Mouse (Mus musculus) testis, postnatal 14 days (tissue): Measurements from ENCODE around the gene B830017H08Rik.

ENCODE experiments used
- DNase-seq: peaks from one replicate; pipeline ENCODE4 v3.0.0; 2021; ENCODE audit warnings: low spot score

B830017H08Rik gene

DNA sequence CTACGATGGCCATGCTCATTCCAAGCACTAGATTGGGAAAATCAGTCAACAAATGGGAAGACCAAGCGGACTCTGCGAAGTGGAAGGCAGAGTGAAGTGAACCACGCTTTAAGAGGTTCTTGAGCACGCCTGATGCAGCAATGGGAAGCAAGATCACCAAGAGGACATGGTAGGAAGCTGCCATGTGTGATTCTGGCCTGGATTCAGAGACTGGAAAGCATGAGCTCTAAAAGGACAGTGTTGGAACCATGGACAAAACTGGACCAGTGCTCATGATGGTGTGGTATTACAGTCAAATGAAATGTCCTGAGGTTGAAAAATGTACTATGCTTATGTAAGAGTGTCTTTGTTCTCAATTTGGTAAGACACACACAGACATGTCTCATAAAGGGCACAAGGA, 18.4 kb downstream of the B830017H08Rik start:
- DNase-seq: no peak

DNA sequence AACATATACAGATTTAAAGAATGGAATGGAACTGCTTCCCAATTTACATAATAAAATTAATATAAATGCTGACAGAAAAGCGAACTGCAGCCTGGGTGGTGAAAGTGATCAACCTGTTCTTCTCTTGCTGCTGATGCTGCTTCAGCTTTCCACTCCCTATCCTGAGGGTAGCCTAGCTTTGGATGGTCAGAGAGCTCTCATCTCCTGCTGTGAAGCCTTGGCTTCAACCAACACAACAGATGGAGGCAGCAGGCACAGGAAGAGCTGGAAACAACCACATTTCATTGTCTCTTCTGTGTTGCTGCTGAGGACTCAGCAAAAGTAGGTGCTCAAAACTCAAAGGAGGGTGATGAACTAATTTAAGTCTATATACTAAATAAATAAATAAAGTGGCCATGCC, 18.9 kb downstream of the B830017H08Rik start:
- no peak for DNase-seq

DNA sequence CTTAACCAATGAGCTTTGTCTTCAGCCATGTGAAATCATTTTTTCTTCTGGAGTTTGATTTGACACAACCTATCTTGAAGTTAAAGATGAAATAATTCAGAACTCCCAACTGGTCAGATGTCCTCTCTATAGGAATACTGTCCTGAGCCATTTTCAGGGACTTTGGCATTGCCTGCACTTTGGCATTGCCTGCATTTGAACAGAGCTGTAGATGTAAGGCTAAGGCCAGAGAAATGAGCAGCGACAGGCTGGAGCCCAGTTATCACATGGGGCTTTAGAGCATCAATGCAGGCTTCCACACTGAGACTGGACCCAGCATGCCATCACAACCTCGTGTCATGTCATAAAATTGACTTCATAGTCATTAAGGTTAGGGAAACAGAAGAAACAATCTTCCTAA, 20.3 kb downstream of the B830017H08Rik start:
- DNase-seq: no peak

DNA sequence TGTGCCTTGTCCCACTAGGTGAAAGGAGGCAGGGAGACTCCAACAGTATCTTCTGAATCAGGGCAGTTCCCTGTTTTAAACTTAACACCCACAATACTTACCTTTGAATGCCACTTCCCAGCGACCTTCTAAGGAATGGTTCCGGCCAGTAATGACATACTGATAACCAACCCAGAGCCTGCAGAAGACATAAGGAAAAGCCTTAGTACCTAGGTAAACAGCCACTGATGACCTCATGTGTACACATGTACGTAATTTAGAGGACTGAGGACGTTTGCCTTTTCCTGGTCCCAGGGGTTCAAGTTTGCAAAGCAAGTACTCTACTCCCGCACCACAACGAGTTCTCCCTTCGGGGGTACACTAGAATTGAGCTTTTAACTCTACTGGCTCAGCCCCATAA, 24.2 kb downstream of the B830017H08Rik start:
- no peak for DNase-seq

DNA sequence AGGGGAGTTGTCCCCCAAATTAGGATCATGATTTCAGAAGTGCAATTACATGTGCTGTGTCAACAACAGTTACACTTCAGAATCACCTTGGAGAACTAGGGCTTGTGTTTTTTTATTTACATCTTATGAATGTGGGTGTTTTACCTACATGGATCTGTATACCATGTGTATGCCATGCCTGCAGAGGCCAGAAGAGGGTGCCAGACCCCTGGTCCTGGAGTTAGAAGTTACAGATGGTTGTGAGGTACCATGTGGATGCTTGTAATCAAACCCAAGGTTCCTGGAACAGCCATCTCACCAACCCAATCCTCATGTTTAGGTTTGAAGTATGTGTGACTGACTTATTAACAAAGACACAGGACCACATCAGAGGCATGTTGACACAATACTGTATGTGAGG, 25.7 kb downstream of the B830017H08Rik start:
- no peak for DNase-seq

DNA sequence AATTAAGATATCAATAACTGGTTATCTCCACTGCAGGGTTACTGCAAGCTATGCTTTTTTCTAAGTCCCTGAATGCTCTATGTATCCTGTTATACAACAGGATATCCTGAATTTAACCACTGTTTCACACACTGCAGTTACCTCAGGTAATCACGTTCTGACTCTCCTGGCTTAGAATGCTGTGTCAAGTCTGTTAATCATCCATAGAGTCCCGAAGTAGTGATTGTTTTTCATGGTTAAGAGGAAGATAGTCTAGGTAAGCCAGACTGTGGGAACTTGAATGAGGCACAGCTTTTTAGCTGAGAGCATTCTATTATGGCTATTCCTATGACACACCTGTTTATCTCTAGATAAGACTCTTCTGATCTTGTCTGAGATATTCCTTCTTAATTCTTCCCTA, 32.4 kb downstream of the B830017H08Rik start:
- no peak for DNase-seq

DNA sequence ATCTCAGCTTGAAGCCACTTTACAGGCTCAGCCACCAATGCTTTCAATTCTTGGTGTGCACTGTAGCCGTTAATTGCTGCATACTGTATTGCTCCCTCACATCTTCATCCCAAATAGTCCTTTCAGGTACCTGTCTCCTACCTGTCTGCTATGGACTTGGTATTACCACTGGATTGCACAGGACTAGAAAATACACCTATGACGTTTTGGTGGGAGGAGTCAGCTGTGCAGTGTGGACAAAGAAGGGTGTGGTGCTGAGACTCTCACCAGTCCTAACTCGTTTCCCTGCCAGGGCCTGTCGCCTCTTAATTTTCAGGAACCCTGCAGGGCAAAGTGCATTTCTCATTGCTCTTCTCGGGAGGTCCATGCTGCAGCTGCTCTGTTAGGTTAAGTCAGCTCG, 32.8 kb downstream of the B830017H08Rik start:
- no peak for DNase-seq

DNA sequence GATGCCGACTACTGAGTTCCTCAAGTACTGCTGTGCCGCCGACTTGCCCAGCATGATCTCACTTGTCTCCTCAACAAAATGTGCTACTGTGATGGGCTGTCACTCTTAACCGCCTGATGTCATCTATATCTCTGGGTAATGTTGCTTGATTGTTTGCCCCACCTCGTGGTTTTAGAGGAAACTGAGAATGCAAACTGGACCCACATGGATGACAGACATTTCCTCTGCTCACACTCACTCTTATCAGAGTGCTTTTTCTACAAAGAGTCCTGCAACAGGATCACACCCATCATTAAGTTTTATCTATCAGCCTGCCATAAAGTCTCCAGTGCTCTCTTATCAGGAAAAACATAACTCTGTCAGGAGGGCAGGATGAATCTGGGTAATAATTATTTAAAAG, 38.3 kb downstream of the B830017H08Rik start:
- DNase-seq: no peak

DNA sequence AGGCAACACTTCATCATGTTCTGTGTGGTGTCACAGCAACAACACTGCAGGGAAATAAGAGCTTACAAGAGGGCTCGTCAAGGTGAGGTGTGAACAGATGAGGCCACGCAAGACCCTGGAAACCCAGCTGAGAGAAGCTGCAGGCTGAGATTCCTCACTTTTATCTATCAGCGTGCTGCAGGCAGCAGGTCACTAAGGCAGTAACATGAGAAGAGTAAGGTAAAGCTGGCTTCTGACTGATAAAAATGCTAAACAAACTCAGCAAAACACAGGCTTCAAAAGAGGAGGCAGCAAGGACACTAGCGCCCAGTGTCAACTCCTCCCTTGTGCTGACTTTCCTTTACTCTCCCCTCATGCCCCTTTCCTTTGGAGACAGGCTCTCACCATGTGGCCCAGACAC, 40.1 kb downstream of the B830017H08Rik start:
- no peak for DNase-seq

DNA sequence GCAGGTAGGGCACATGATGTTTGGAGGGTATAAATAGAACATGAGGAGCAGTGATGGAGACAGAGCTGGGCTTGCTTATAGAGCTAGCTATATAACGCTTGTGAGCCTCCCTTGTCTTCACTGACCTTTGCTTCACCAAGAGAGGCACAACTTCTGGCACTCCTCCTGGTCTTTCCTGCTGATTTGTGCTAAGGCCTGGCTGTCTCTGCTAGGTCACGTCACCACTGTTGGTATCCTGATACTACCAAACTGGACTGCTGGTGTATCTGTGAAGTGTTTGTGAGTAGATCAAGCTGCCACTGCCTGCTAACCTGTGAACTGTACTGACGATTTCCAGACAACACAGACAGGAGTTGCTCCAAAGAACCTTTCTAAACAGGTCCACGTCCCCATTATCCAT, 42.3 kb downstream of the B830017H08Rik start:
- no peak for DNase-seq

DNA sequence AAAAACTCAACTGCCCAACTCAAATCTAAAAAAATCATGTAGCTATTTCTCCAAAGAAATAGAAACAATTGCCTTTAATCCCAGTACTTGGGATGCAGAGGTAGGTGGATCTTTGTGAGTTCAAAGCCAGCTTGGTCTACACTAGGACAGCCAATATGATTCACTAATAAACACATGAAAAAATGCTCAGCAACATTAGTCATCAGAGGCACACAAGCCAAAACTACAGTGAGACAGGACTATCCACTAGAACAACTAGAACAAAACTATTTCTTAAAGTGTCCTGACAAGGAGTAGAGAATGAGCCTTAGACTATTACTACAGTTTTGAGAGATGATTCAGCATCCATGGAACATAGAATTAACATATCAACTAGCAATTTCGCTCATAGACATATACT, 43.2 kb downstream of the B830017H08Rik start:
- DNase-seq: no peak

DNA sequence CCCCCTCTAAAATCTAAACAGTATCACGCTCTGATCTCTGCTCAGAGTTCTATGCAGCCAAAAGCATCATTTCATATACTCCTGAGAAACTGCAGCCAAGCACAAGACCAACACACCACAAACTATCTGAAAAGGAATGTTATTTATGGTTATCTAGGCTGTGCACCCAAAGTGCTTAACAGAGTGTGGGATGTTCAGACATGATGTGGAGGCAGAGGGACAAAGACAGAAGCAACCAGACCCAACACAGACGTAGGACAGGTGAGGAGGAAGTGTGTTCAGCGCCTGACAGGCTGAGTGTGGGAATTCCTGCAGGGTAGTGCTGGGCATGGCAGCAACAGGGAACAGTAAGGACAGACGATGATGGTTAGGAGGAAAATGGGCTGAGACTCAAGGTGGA, 46.6 kb downstream of the B830017H08Rik start:
- no peak for DNase-seq

DNA sequence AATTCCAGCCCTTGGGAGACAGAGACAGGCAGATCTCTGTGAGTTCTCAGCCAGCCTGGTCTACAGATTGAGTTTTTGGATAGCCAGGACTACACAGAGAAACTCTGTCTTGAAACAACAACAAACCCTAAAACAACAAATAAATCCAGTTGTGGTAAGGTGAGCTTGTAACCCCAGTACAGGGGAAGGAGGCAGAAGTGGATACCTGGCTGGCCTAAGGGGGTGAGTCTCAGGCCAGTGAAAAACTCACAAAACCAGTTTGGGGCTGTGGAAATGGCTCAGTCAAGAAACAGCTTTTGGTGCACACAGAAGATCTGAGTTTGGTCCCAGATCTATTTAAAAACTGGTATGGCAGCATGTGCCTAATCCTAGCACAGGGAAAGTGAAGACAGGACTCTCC, 49.3 kb downstream of the B830017H08Rik start:
- no peak for DNase-seq

DNA sequence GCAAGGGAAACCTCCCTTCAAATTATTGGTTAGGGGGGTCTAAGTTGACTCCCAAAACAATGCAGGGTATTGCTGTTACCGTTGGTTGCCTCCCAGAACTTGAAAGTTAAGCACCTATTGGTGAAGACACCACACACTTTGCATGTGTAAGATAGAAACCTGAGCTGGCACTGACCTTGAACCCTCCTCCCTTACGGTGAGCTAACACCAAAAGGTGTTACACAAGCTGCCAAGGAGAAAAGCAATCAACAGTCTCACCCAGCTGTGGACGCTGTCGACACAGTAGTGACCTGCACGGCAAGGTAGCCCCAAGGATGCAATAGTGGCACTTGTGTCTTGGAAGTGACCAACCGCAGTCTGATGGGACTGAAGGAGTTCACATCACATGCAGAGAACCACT, 51.2 kb downstream of the B830017H08Rik start:
- DNase-seq: no peak
